Mouse (Mus musculus): ENCODE data around the gene Ing2. TPM values are rescaled to one million over a fixed set of nuclear protein-coding genes. Genes with fewer than 3 reads are reported as not detected.

Gene Ing2
- polyA plus RNA-seq, 1 experiment from 2014 or later, result 10.4 TPM

DNA sequence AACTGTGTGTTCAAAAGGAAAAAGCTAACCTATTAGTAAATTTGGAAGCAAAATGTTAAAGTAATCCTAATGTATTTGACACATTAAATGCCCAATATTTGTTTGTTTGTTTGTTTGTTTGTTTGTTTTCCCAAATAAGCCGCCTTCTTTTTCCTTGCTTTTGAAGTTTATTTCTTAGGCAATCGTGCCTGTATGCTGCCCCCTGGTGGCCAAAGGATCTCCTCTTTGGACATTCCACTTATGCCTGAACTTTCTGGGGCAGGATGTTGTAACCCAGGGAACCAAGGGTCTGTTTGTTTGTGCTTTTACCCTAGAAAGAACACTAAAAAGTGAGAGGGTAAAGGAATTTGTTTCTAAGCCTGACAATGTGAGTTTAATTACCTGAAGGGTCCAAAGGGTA is 17.8 kb upstream of the Ing2 start:
- ATAC-seq (ENCODE audit: insufficient number of reproducible peaks, low FRiP score), result no peak
- Histone ChIP-seq H3K27me3 (replicated peaks) (no peaks in the 10 kb centered on the region), H3K4me2 (no peak overlapping the region), H3K4me3 (no peak overlapping the region), H3K27ac (ENCODE audit: poor library complexity, severe bottlenecking) (no peak overlapping the region), H3K9ac (no peak overlapping the region), H3K4me1 (replicated peaks) (no peaks in the 10 kb centered on the region), H3K36me3 (no peaks in the 10 kb centered on the region), H3K9me3 (replicated peaks) (peaks cover 6% of the 10 kb centered on the region; the same call in 1 of the 2 replicates)
- 17% methylated on average over 2 of the region's 2 CpGs for WGBS

GRCm38 (mm10) chr8:47691831-47692230 is 16.5 kb upstream of the Ing2 start:
- no peak overlapping the region for H3K9ac ChIP-seq
- no peaks in the 10 kb centered on the region for H3K27me3 ChIP-seq (replicated peaks)
- no peak for ATAC-seq (ENCODE audit: insufficient number of reproducible peaks, low FRiP score)
- H3K36me3 ChIP-seq, result no peaks in the 10 kb centered on the region
- peaks cover 6% of the 10 kb centered on the region; the same call in 1 of the 2 replicates for H3K9me3 ChIP-seq (replicated peaks)
- 77% methylated on average over 10 of the region's 10 CpGs for WGBS
- no peaks in the 10 kb centered on the region for H3K4me1 ChIP-seq (replicated peaks)
- H3K4me2 ChIP-seq, result no peak overlapping the region
- H3K4me3 ChIP-seq, result no peak overlapping the region
- H3K27ac ChIP-seq (ENCODE audit: poor library complexity, severe bottlenecking), result no peak overlapping the region

DNA sequence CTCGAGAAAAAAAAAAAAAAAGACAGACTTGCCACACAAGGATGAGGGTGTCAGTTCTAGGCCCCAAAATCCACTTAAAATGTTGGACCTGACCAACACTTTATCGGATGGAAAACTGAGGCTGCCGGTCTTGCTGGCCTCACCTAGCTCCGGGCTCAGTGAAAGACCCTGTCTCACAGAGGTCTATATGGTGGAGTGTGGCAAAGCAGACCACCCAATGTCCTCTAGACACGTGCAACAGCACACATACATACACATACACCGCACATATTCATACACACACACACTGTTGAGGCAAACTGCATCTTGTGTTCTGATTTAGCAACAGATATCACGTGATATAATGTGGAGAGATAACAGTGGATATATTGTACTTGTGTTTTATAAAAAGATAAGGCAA is 15.9 kb upstream of the Ing2 start:
- no peak overlapping the region for H3K27ac ChIP-seq (ENCODE audit: poor library complexity, severe bottlenecking)
- ATAC-seq (ENCODE audit: insufficient number of reproducible peaks, low FRiP score), result no peak
- no peaks in the 10 kb centered on the region for H3K36me3 ChIP-seq
- H3K4me2 ChIP-seq, result peak overlapping the region; percentile 72
- H3K27me3 ChIP-seq (replicated peaks), result no peaks in the 10 kb centered on the region
- peaks cover 6% of the 10 kb centered on the region; the same call in 1 of the 2 replicates for H3K9me3 ChIP-seq (replicated peaks)
- 0 out of 2 replicates have a peak overlapping the region, but pooled peaks have one; percentile 53 for H3K9ac ChIP-seq
- WGBS, result 55% methylated on average over 7 of the region's 7 CpGs
- no peaks in the 10 kb centered on the region for H3K4me1 ChIP-seq (replicated peaks)
- no peak overlapping the region for H3K4me3 ChIP-seq

DNA sequence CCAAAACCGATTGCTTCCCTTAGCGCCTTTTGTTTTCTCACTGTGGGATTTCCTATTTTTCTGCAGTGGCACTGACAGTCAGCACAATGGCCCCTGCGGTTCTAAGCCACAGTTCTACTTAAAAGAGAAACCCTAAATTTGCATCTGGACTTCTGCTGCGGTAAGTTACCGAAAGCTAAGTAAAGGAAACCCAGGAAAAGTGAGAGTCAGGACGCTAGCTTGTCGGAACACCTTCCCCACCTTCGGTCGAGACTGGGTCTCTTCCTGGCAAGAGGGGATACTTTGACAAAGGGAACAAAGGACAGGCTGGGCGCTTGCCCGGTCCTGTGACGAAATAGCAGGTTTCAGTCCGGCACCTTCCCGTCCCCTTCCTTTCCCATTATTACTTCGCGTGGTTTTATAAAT is 15.3 kb upstream of the Ing2 start:
- peak overlapping the region; percentile 53 for H3K9ac ChIP-seq
- no peaks in the 10 kb centered on the region for H3K27me3 ChIP-seq (replicated peaks)
- peaks cover 6% of the 10 kb centered on the region; the same call in 1 of the 2 replicates for H3K9me3 ChIP-seq (replicated peaks)
- no peak overlapping the region for H3K27ac ChIP-seq (ENCODE audit: poor library complexity, severe bottlenecking)
- no peak for ATAC-seq (ENCODE audit: insufficient number of reproducible peaks, low FRiP score)
- H3K4me3 ChIP-seq, result peak overlapping the region; percentile 45
- no peaks in the 10 kb centered on the region for H3K36me3 ChIP-seq
- peak overlapping the region; percentile 72 for H3K4me2 ChIP-seq
- no peaks in the 10 kb centered on the region for H3K4me1 ChIP-seq (replicated peaks)
- 6% methylated on average over 16 of the region's 16 CpGs for WGBS

- Histone ChIP-seq H3K9ac (no peak overlapping the region), H3K27ac (ENCODE audit: poor library complexity, severe bottlenecking) (no peak overlapping the region), H3K36me3 (peaks cover 2% of the 10 kb centered on the region; the same call in 1 of the 2 replicates), H3K27me3 (replicated peaks) (no peaks in the 10 kb centered on the region), H3K4me2 (no peak overlapping the region), H3K9me3 (replicated peaks) (peaks cover 6% of the 10 kb centered on the region; the same call in 1 of the 2 replicates), H3K4me3 (no peak overlapping the region), H3K4me1 (replicated peaks) (peaks cover 2% of the 10 kb centered on the region; the same call in 1 of the 2 replicates)
- ATAC-seq (ENCODE audit: insufficient number of reproducible peaks, low FRiP score), result no peak; the same call in 1 of the 2 replicates
- WGBS, result 54% methylated on average over 12 of the region's 12 CpGs
Measured at GRCm38 (mm10) chr8:47689704-47690326, 14.5 kb upstream of the Ing2 start.

GRCm38 (mm10) chr8:47684441-47684840 is 9.1 kb upstream of the Ing2 start:
- H3K4me3 ChIP-seq, result no peak overlapping the region
- ATAC-seq (ENCODE audit: insufficient number of reproducible peaks, low FRiP score), result no peak
- H3K36me3 ChIP-seq, result peaks cover 8% of the 10 kb centered on the region
- WGBS, result 32% methylated on average over 5 of the region's 5 CpGs
- H3K9ac ChIP-seq, result no peak overlapping the region
- no peak overlapping the region for H3K27ac ChIP-seq (ENCODE audit: poor library complexity, severe bottlenecking)
- H3K9me3 ChIP-seq (replicated peaks), result peaks cover under 1% of the 10 kb centered on the region; the same call in 1 of the 2 replicates
- no peaks in the 10 kb centered on the region for H3K27me3 ChIP-seq (replicated peaks)
- no peak overlapping the region for H3K4me2 ChIP-seq
- H3K4me1 ChIP-seq (replicated peaks), result peaks cover 4% of the 10 kb centered on the region; the same call in 1 of the 2 replicates

- Histone ChIP-seq H3K27ac (ENCODE audit: poor library complexity, severe bottlenecking) (no peak overlapping the region), H3K27me3 (replicated peaks) (no peaks in the 10 kb centered on the region), H3K9me3 (replicated peaks) (no peaks in the 10 kb centered on the region), H3K4me1 (replicated peaks) (peaks cover 4% of the 10 kb centered on the region; the same call in 1 of the 2 replicates), H3K36me3 (peaks cover 9% of the 10 kb centered on the region), H3K4me3 (no peak overlapping the region), H3K4me2 (no peak overlapping the region), H3K9ac (no peak overlapping the region)
- WGBS, result 81% methylated on average over 9 of the region's 9 CpGs
- ATAC-seq (ENCODE audit: insufficient number of reproducible peaks, low FRiP score), result no peak
Measured at GRCm38 (mm10) chr8:47683994-47684393, 8.6 kb upstream of the Ing2 start.

DNA sequence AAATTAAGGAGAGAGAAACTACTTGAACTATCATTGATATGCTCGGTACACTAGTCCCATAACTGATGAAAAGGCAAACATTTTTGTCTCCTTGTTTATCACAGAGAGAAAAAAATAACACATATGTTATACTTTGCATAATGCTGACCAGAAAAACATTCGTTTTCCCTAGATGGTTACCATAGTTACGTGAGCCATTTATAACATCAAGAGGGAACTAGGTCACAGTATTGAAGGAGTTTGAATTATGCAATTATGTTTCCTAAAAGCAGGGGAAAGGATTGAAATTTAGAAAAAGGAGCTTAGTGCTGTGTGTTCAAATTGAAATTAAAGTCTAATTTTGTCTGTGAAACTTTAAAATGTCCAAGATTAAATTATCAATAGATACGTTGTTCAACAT is 5.0 kb upstream of the Ing2 start:
- Histone ChIP-seq H3K4me1 (replicated peaks) (peaks cover 16% of the 10 kb centered on the region), H3K4me2 (no peak overlapping the region), H3K9ac (no peak overlapping the region), H3K4me3 (no peak overlapping the region), H3K9me3 (replicated peaks) (no peaks in the 10 kb centered on the region), H3K27me3 (replicated peaks) (no peaks in the 10 kb centered on the region), H3K36me3 (peaks cover 13% of the 10 kb centered on the region), H3K27ac (ENCODE audit: poor library complexity, severe bottlenecking) (no peak overlapping the region)
- 83% methylated on average over 4 of the region's 4 CpGs for WGBS
- ATAC-seq (ENCODE audit: insufficient number of reproducible peaks, low FRiP score), result no peak

- Histone ChIP-seq H3K9me3 (replicated peaks) (no peaks in the 10 kb centered on the region), H3K9ac (no peak overlapping the region), H3K4me1 (replicated peaks) (peaks cover 11% of the 10 kb centered on the region), H3K4me3 (no peak overlapping the region), H3K36me3 (peaks cover 10% of the 10 kb centered on the region), H3K4me2 (no peak overlapping the region), H3K27me3 (replicated peaks) (no peaks in the 10 kb centered on the region), H3K27ac (ENCODE audit: poor library complexity, severe bottlenecking) (no peak overlapping the region)
- WGBS, result 53% methylated on average over 1 of the region's 1 CpGs
- no peak for ATAC-seq (ENCODE audit: insufficient number of reproducible peaks, low FRiP score)
Measured at GRCm38 (mm10) chr8:47679603-47680002, 4.2 kb upstream of the Ing2 start.

- H3K27ac ChIP-seq (ENCODE audit: poor library complexity, severe bottlenecking), result no peak overlapping the region
- ATAC-seq (ENCODE audit: insufficient number of reproducible peaks, low FRiP score), result no peak
- peak overlapping the region; percentile 79 for H3K4me3 ChIP-seq
- WGBS, result 57% methylated on average over 2 of the region's 2 CpGs
- no peaks in the 10 kb centered on the region for H3K9me3 ChIP-seq (replicated peaks)
- peak overlapping the region; percentile 87 for H3K4me2 ChIP-seq
- 0 out of 2 replicates have a peak, but pooled peaks cover 7% of the 10 kb centered on the region for H3K36me3 ChIP-seq
- no peaks in the 10 kb centered on the region for H3K27me3 ChIP-seq (replicated peaks)
- H3K9ac ChIP-seq, result no peak overlapping the region
- peaks cover 11% of the 10 kb centered on the region for H3K4me1 ChIP-seq (replicated peaks)
Measured at GRCm38 (mm10) chr8:47676631-47677030, 1.3 kb upstream of the Ing2 start.

GRCm38 (mm10) chr8:47676224-47676623 is 868 bp upstream of the Ing2 start:
- H3K4me3 ChIP-seq, result peak overlapping the region; percentile 79

More at GRCm38 (mm10) chr8:47676224-47676623, 868 bp upstream of the Ing2 start:
- Histone ChIP-seq H3K4me2 (peak overlapping the region; percentile 87), H3K4me1 (replicated peaks) (peaks cover 11% of the 10 kb centered on the region), H3K27me3 (replicated peaks) (no peaks in the 10 kb centered on the region), H3K36me3 (0 out of 2 replicates have a peak, but pooled peaks cover 7% of the 10 kb centered on the region), H3K27ac (ENCODE audit: poor library complexity, severe bottlenecking) (peak overlapping the region; percentile 95), H3K9ac (peak overlapping the region; percentile 88), H3K9me3 (replicated peaks) (no peaks in the 10 kb centered on the region)
- ATAC-seq (ENCODE audit: insufficient number of reproducible peaks, low FRiP score), result no peak
- 2% methylated on average over 15 of the region's 15 CpGs for WGBS

Measured in heart, embryonic 12.5 days (tissue).